Mouse (Mus musculus): Measurements from ENCODE around the gene Ubb. TPM values are rescaled to one million over a fixed set of nuclear protein-coding genes. Genes with fewer than 3 reads are reported as not detected.

Ubb gene
- polyA plus RNA-seq, 2 experiments: 1,031 to 1,383 TPM

GRCm38 (mm10) chr11:62539089-62539890 lies 11.7 kb upstream of the Ubb start, which contains the start of gene Cenpv:
Gene Cenpv, minus strand, starts transcription at chr11:62539261.
- WGBS (ENCODE audit: insufficient replicate concordance): 5% methylated on average over 57 of the region's 57 CpGs
- Histone ChIP-seq H3K9me3 (ENCODE audit: control insufficient read depth, low read length) (no peaks in the 10 kb centered on the region), H3K36me3 (replicated peaks; ENCODE audit: control insufficient read depth, insufficient read depth, low read depth) (no peaks in the 10 kb centered on the region; the same call in 1 of the 2 replicates)

GRCm38 (mm10) chr11:62540167-62540566 lies 10.8 kb upstream of the Ubb start:
- H3K9me3 ChIP-seq (ENCODE audit: control insufficient read depth, low read length): no peaks in the 10 kb centered on the region
- no peaks in the 10 kb centered on the region for H3K36me3 ChIP-seq (replicated peaks; ENCODE audit: control insufficient read depth, insufficient read depth, low read depth)
- no peak overlapping the region for H3K9ac ChIP-seq (replicated peaks)
- H3K4me3 ChIP-seq (ENCODE audit: insufficient read depth in 1 of 2, low read depth in 2 of 2, low read length in 2 of 2): no peak overlapping the region
- DNase-seq (ENCODE audit: low read depth in 3 of 3, low spot score in 3 of 3): no peak
- ATAC-seq (ENCODE audit: insufficient read depth): no peak
- peaks cover 0 to 7% of the 10 kb centered on the region in 2 experiments; a peak in 3 of 4 replicates for H3K4me1 ChIP-seq (replicated peaks; ENCODE audit: control insufficient read depth in 2 of 2, insufficient read depth in 2 of 2, low read length in 1 of 2)
- H3K4me2 ChIP-seq (ENCODE audit: low read depth): no peak overlapping the region
- H3K27ac ChIP-seq: no peak overlapping the region
- H3K27me3 ChIP-seq (ENCODE audit: control insufficient read depth, insufficient read depth, low read length): peaks cover 4% of the 10 kb centered on the region
- TF ChIP-seq CTCF (IDR thresholded peaks at IDR 0.05; ENCODE audit: low read depth): no peak
- no peak for TF ChIP-seq EP300 (IDR thresholded peaks at IDR 0.05; ENCODE audit: low read depth)
- whole genome bisulfite sequencing (ENCODE audit: insufficient replicate concordance): 65% methylated on average over 7 of the region's 7 CpGs

More at GRCm38 (mm10) chr11:62539089-62539890, 11.7 kb upstream of the Ubb start, which contains the start of gene Cenpv:
- DNase-seq (ENCODE audit: low read depth in 3 of 3, low spot score in 3 of 3) (no peak), ATAC-seq (ENCODE audit: insufficient read depth) (peak; percentile 81)
- Histone ChIP-seq H3K4me3 (ENCODE audit: insufficient read depth in 1 of 2, low read depth in 2 of 2, low read length in 2 of 2) (peak within 1 kb of the TSS; percentile 68 to 77), H3K27ac (peak within 1 kb of the TSS; percentile 7; the same call in 1 of the 2 replicates), H3K9ac (replicated peaks) (peak within 1 kb of the TSS; percentile 86), H3K4me1 (replicated peaks; ENCODE audit: control insufficient read depth in 2 of 2, insufficient read depth in 2 of 2, low read length in 1 of 2) (peaks cover 0 to 7% of the 10 kb centered on the region in 2 experiments; a peak in 3 of 4 replicates), H3K27me3 (ENCODE audit: control insufficient read depth, insufficient read depth, low read length) (peaks cover 4% of the 10 kb centered on the region), H3K4me2 (ENCODE audit: low read depth) (peak within 1 kb of the TSS; percentile 74)
- TF ChIP-seq EP300 (IDR thresholded peaks at IDR 0.05; ENCODE audit: low read depth) (no peak), CTCF (IDR thresholded peaks at IDR 0.05; ENCODE audit: low read depth) (no peak)

- Histone ChIP-seq H3K9ac (replicated peaks) (no peak overlapping the region), H3K4me3 (ENCODE audit: insufficient read depth in 1 of 2, low read depth in 2 of 2, low read length in 2 of 2) (no peak overlapping the region), H3K9me3 (ENCODE audit: control insufficient read depth, low read length) (no peaks in the 10 kb centered on the region), H3K27me3 (ENCODE audit: control insufficient read depth, insufficient read depth, low read length) (peaks cover 4% of the 10 kb centered on the region), H3K4me1 (replicated peaks; ENCODE audit: control insufficient read depth in 2 of 2, insufficient read depth in 2 of 2, low read length in 1 of 2) (peaks cover 0 to 7% of the 10 kb centered on the region in 2 experiments; a peak in 3 of 4 replicates), H3K36me3 (replicated peaks; ENCODE audit: control insufficient read depth, insufficient read depth, low read depth) (no peaks in the 10 kb centered on the region), H3K27ac (no peak overlapping the region), H3K4me2 (ENCODE audit: low read depth) (no peak overlapping the region)
- DNase-seq (ENCODE audit: low read depth in 3 of 3, low spot score in 3 of 3): no peak
- TF ChIP-seq EP300 (IDR thresholded peaks at IDR 0.05; ENCODE audit: low read depth) (no peak), CTCF (IDR thresholded peaks at IDR 0.05; ENCODE audit: low read depth) (no peak)
- WGBS (ENCODE audit: insufficient replicate concordance): 53% methylated on average over 2 of the region's 2 CpGs
- ATAC-seq (ENCODE audit: insufficient read depth): no peak
These were observed 10.0 kb upstream of the Ubb start for GRCm38 (mm10) chr11:62540969-62541368.

GRCm38 (mm10) chr11:62541581-62541980 lies 9.4 kb upstream of the Ubb start:
- Histone ChIP-seq H3K36me3 (replicated peaks; ENCODE audit: control insufficient read depth, insufficient read depth, low read depth) (no peaks in the 10 kb centered on the region), H3K4me1 (replicated peaks; ENCODE audit: control insufficient read depth in 2 of 2, insufficient read depth in 2 of 2, low read length in 1 of 2) (peaks cover 0 to 7% of the 10 kb centered on the region in 2 experiments; a peak in 3 of 4 replicates), H3K27ac (no peak overlapping the region), H3K4me3 (ENCODE audit: insufficient read depth in 1 of 2, low read depth in 2 of 2, low read length in 2 of 2) (no peak overlapping the region), H3K9me3 (ENCODE audit: control insufficient read depth, low read length) (no peaks in the 10 kb centered on the region), H3K27me3 (ENCODE audit: control insufficient read depth, insufficient read depth, low read length) (peaks cover 4% of the 10 kb centered on the region), H3K4me2 (ENCODE audit: low read depth) (no peak overlapping the region), H3K9ac (replicated peaks) (no peak overlapping the region)
- no peak for TF ChIP-seq EP300 (IDR thresholded peaks at IDR 0.05; ENCODE audit: low read depth)
- 65% methylated on average over 8 of the region's 8 CpGs for WGBS (ENCODE audit: insufficient replicate concordance)
- ATAC-seq (ENCODE audit: insufficient read depth) (no peak), DNase-seq (ENCODE audit: low read depth in 3 of 3, low spot score in 3 of 3) (no peak)

- Histone ChIP-seq H3K27me3 (ENCODE audit: control insufficient read depth, insufficient read depth, low read length) (peaks cover 4% of the 10 kb centered on the region), H3K36me3 (replicated peaks; ENCODE audit: control insufficient read depth, insufficient read depth, low read depth) (no peaks in the 10 kb centered on the region), H3K4me1 (replicated peaks; ENCODE audit: control insufficient read depth in 2 of 2, insufficient read depth in 2 of 2, low read length in 1 of 2) (peaks cover under 1 to 6% of the 10 kb centered on the region in 2 experiments), H3K4me3 (ENCODE audit: insufficient read depth in 1 of 2, low read depth in 2 of 2, low read length in 2 of 2) (no peak overlapping the region), H3K27ac (no peak overlapping the region), H3K9ac (replicated peaks) (no peak overlapping the region), H3K9me3 (ENCODE audit: control insufficient read depth, low read length) (no peaks in the 10 kb centered on the region), H3K4me2 (ENCODE audit: low read depth) (no peak overlapping the region)
- ATAC-seq (ENCODE audit: insufficient read depth) (no peak), DNase-seq (ENCODE audit: low read depth in 3 of 3, low spot score in 3 of 3) (no peak)
- TF ChIP-seq CTCF (IDR thresholded peaks at IDR 0.05; ENCODE audit: low read depth) (no peak), EP300 (IDR thresholded peaks at IDR 0.05; ENCODE audit: low read depth) (no peak)
- 65% methylated on average over 3 of the region's 3 CpGs for whole genome bisulfite sequencing (ENCODE audit: insufficient replicate concordance)
These were observed 7.0 kb upstream of the Ubb start for GRCm38 (mm10) chr11:62543991-62544390.

Data from liver, embryonic 14.5 days (tissue).